Mouse (Mus musculus) forebrain, embryonic 11.5 days (tissue): ENCODE results near the gene Mtfp1. TPM values are rescaled to one million over a fixed set of nuclear protein-coding genes. Genes with fewer than 3 reads are reported as not detected.
A peak's percentile ranks its signal among the peaks of the same experiment; 100 is the strongest.

Experiments
- ATAC-seq: fragments of 200-750 bp; cut with Nextera tagmentation; replicated peaks from 2 replicates; pipeline ENCODE4 v1.8.0; 2017; ENCODE audit warnings: moderate TSS enrichment; ENCODE audit not compliant: low FRiP score
- DNase-seq: peaks from one replicate; pipeline ENCODE4 v3.0.0-alpha.2; 2017; ENCODE audit warnings: low spot score
- H3K27ac ChIP-seq: fragments of 300-500 bp; sonication (generic); 2 replicates; pipeline ENCODE4 v1.5.1; 2014; ENCODE audit warnings: low read depth, low read length
- H3K27me3 ChIP-seq: fragments of 300-500 bp; sonication (generic); 2 replicates; pipeline ENCODE4 v1.6.1; 2014; ENCODE audit warnings: mild to moderate bottlenecking, low read length, mixed read lengths; ENCODE audit not compliant: control insufficient read depth, insufficient read depth
- H3K36me3 ChIP-seq: fragments of 300-500 bp; sonication (generic); 2 replicates; pipeline ENCODE4 v1.6.1; 2014; ENCODE audit warnings: mild to moderate bottlenecking, low read length, moderate library complexity, mixed read lengths; ENCODE audit not compliant: control insufficient read depth, insufficient read depth
- H3K4me1 ChIP-seq: fragments of 300-500 bp; sonication (generic); replicated peaks from 2 replicates; pipeline ENCODE4 v1.6.1; 2014; ENCODE audit warnings: low read length, mixed read lengths; ENCODE audit not compliant: control insufficient read depth, insufficient read depth
- H3K4me2 ChIP-seq: fragments of 300-500 bp; sonication (generic); 2 replicates; pipeline ENCODE4 v1.6.1; 2014; ENCODE audit warnings: low read depth, mild to moderate bottlenecking, low read length, moderate library complexity, mixed read lengths; ENCODE audit not compliant: severe bottlenecking
- H3K4me3 ChIP-seq: fragments of 300-500 bp; sonication (generic); 2 replicates; pipeline ENCODE4 v1.5.1; 2014; ENCODE audit warnings: low read depth, low read length
- H3K9ac ChIP-seq: fragments of 300-500 bp; sonication (generic); 2 replicates; pipeline ENCODE4 v1.6.1; 2014; ENCODE audit warnings: low read length
- H3K9me3 ChIP-seq: fragments of 300-500 bp; sonication (generic); 2 replicates; pipeline ENCODE4 v1.6.1; 2016; ENCODE audit warnings: low read length, mixed read lengths; ENCODE audit not compliant: control insufficient read depth
- WGBS: fragments of 180-500 bp; shearing (Covaris S2); extraction: QIAGEN DNeasy Blood & Tissue Kit; methylation state at CpG from one replicate; pipeline ENCODE4 v1.1.7; 2014; 5-methylcytosine and 5-hydroxymethylcytosine counted together
- polyA plus RNA-seq: library from polyadenylated mRNA; unstranded; fragments of >200 nt; fragmentation: Nextera tagmentation; extraction: Ambion mirVana; gene quantifications from 2 replicates; pipeline ENCODE4 v1.2.1, GENCODE M21; 2014

Gene Mtfp1
- polyA plus RNA-seq, 1 experiment from 2014 or later, result 7.9 TPM

DNA sequence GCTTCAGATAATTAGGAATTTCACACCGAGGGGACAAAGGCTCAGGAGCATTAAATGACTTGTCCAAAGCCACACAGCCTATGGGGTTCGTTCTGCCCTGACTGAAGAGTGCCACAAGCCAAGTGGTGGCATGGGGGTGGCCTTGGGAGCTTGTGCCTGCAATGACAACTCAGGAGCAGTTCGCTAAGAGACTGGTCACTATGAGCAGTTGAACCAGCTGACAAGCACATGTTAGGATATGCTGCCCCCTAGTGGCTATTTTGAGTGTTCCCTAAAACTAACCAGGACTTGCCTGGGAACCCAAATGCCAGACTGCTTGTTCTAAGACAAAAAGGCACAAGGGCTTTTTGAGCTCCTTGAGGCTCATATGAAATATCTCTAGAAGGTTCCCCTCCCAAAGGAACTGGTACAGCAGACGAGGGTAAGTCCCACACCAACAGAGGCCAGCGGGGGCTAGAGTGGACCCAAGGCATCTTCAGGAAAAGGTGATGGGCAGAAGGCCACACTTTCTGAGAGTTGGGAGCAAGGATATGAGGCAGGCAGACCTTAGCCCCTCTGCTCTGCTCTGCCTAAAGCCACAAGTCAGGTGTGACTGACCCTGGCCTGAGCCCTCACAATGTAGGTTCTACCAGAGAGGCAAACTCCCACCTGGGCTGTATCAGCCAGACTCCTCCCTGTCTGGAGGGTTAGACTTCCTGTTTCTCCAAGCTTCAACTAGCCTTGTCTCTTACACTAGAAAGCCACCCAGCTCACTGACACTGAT lies 11.7 kb downstream of the Mtfp1 start:
- no peak overlapping the region for H3K9ac ChIP-seq
- H3K9me3 ChIP-seq, result no peaks in the 10 kb centered on the region
- H3K27me3 ChIP-seq, result no peaks in the 10 kb centered on the region
- H3K36me3 ChIP-seq, result no peaks in the 10 kb centered on the region
- no peak overlapping the region for H3K4me3 ChIP-seq
- H3K4me1 ChIP-seq, result no peaks in the 10 kb centered on the region
- no peak overlapping the region for H3K4me2 ChIP-seq
- no peak overlapping the region for H3K27ac ChIP-seq
- 30% methylated on average over 5 of the region's 5 CpGs for WGBS
- ATAC-seq (no peak), DNase-seq (peak; percentile 75)

- DNase-seq (peak; percentile 76), ATAC-seq (no peak)
- H3K9ac ChIP-seq, result no peak overlapping the region
- H3K4me1 ChIP-seq, result no peaks in the 10 kb centered on the region
- H3K36me3 ChIP-seq, result no peaks in the 10 kb centered on the region
- H3K4me2 ChIP-seq, result no peak overlapping the region
- H3K4me3 ChIP-seq, result no peak overlapping the region
- no peaks in the 10 kb centered on the region for H3K9me3 ChIP-seq
- no peak overlapping the region for H3K27ac ChIP-seq
- 16% methylated on average over 4 of the region's 4 CpGs for WGBS
- H3K27me3 ChIP-seq, result no peaks in the 10 kb centered on the region
These were observed 15.0 kb downstream of the Mtfp1 start for GRCm38 (mm10) chr11:4080219-4080618.

- H3K9me3 ChIP-seq, result no peaks in the 10 kb centered on the region
- H3K9ac ChIP-seq, result no peak overlapping the region
- WGBS, result 90% methylated on average over 7 of the region's 7 CpGs
- no peak overlapping the region for H3K4me3 ChIP-seq
- H3K4me1 ChIP-seq, result no peaks in the 10 kb centered on the region
- DNase-seq (no peak), ATAC-seq (no peak)
- no peaks in the 10 kb centered on the region for H3K27me3 ChIP-seq
- no peak overlapping the region for H3K4me2 ChIP-seq
- no peaks in the 10 kb centered on the region for H3K36me3 ChIP-seq
- no peak overlapping the region for H3K27ac ChIP-seq
These were observed 16.8 kb downstream of the Mtfp1 start for GRCm38 (mm10) chr11:4078267-4078933.

DNA sequence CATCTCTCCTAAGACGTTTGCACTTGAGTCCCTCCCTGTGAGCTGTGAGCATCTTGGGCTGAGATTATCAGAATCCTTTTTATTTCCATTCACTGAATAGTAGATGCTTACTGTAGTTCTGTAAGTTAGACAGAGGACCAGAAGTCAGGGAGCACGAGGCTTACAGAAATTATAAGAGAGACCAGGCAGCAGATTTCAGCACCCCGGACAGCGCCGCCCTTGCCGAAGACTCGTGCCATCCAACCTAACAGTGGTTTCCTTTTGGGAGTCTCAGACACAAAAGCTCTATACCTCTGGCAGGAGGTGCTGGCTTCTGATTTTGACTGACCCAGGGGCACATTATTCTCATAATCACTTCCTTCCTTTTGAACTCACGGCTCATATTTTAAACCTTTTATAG lies 18.6 kb downstream of the Mtfp1 start:
- Histone ChIP-seq H3K9ac (no peak overlapping the region), H3K4me2 (no peak overlapping the region), H3K4me1 (no peaks in the 10 kb centered on the region), H3K4me3 (no peak overlapping the region), H3K27ac (no peak overlapping the region), H3K36me3 (no peaks in the 10 kb centered on the region), H3K9me3 (no peaks in the 10 kb centered on the region), H3K27me3 (no peaks in the 10 kb centered on the region)
- DNase-seq, result peak; percentile 79
- WGBS, result 16% methylated on average over 8 of the region's 8 CpGs
- ATAC-seq, result no peak

- H3K27me3 ChIP-seq, result no peaks in the 10 kb centered on the region
- ATAC-seq, result no peak
- H3K4me1 ChIP-seq, result no peaks in the 10 kb centered on the region
- H3K9ac ChIP-seq, result no peak overlapping the region
- H3K4me2 ChIP-seq, result no peak overlapping the region
- H3K36me3 ChIP-seq, result no peaks in the 10 kb centered on the region
- no peak overlapping the region for H3K27ac ChIP-seq
- H3K9me3 ChIP-seq, result no peaks in the 10 kb centered on the region
- H3K4me3 ChIP-seq, result no peak overlapping the region
- no peak for DNase-seq
- 70% methylated on average over 1 of the region's 1 CpGs for WGBS
These were observed 25.6 kb downstream of the Mtfp1 start for GRCm38 (mm10) chr11:4069664-4070063.

DNA sequence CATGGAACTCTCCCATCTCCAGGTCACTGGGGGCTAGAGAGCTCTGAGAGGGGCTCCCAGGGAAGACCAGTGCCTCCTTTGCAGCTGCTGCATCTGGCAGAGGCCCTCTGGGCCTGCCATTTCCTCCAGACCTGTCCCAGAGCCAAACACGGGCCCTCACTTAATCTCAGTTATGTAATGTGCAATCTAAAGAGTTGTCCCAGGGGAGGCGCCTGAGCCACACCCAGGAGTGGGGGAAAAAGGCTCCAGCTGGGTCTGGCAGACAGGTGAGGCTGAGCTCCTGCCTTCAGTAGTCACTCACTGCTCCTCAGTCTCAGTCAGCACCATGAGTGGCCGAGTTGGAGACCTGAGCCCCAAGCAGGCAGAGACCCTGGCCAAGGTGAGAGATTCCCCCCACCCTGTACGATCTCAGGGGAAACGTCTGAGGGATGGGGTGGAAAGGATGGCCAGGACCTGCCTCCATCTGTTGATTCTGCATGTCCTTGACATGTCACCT lies 30.6 kb downstream of the Mtfp1 start, which contains the start of gene Sec14l3:
Gene Sec14l3, plus strand, starts transcription at position 215 of the 496 bp plus-strand sequence.
- H3K4me1 ChIP-seq, result no peaks in the 10 kb centered on the region
- 76% methylated on average over 5 of the region's 5 CpGs for WGBS

GRCm38 (mm10) chr11:4062981-4063380 lies 32.3 kb downstream of the Mtfp1 start:
- no peaks in the 10 kb centered on the region for H3K9me3 ChIP-seq
- H3K4me2 ChIP-seq, result no peak overlapping the region
- no peaks in the 10 kb centered on the region for H3K27me3 ChIP-seq
- H3K4me3 ChIP-seq, result no peak overlapping the region
- no peak overlapping the region for H3K9ac ChIP-seq
- no peaks in the 10 kb centered on the region for H3K36me3 ChIP-seq
- ATAC-seq, result no peak
- no peak for DNase-seq
- H3K4me1 ChIP-seq, result no peaks in the 10 kb centered on the region
- WGBS, result 33% methylated on average over 6 of the region's 6 CpGs
- no peak overlapping the region for H3K27ac ChIP-seq

More for the DNA sequence above, 30.6 kb downstream of the Mtfp1 start, which contains the start of gene Sec14l3:
- Histone ChIP-seq H3K4me3 (no peak within 1 kb of the TSS), H3K9me3 (no peaks in the 10 kb centered on the region), H3K36me3 (no peaks in the 10 kb centered on the region), H3K27ac (no peak within 1 kb of the TSS), H3K4me2 (no peak within 1 kb of the TSS), H3K27me3 (no peaks in the 10 kb centered on the region), H3K9ac (no peak within 1 kb of the TSS)
- ATAC-seq (no peak), DNase-seq (no peak)

DNA sequence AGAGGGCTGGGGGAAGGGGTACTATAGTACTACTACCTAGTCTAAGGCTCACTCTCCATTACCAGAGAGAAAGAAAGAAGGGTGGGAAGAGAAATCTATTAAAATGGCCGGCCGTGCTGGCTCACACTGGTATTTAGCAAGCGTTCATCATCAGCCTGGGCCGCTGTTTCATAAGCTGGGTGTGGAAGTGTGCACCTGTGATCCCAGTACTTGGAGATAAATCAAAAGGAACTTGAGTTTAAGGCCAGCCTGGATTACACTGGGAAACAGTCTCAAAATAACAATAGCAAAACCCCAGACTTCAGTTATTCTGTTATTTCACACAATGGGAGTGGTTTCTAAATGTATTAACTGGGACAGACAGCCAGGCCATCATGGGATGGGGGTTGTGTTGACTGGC lies 32.7 kb downstream of the Mtfp1 start:
- ATAC-seq (no peak), DNase-seq (no peak)
- Histone ChIP-seq H3K4me1 (no peaks in the 10 kb centered on the region), H3K4me3 (no peak overlapping the region), H3K27ac (no peak overlapping the region), H3K9ac (no peak overlapping the region), H3K9me3 (no peaks in the 10 kb centered on the region), H3K4me2 (no peak overlapping the region), H3K27me3 (no peaks in the 10 kb centered on the region), H3K36me3 (no peaks in the 10 kb centered on the region)
- WGBS, result 94% methylated on average over 4 of the region's 4 CpGs
